Comparison of ENCODE assay signal across 16 mouse cellular contexts in genomic region chr1:38729977-38730782, GRCm38 (mm10).
DNase-seq lines count a peak whose midpoint lies in the region; ATAC-seq and TF ChIP-seq lines count a peak whose summit lies in the region.
"Had no signal": no experiment of that assay in that cellular context is flagged by ENCODE, and none has a peak within 500 bp of the region (broad histone marks: within the 10 kb centered on the region; RNA-seq: fewer than 3 reads in every experiment).

No protein-coding gene starts in this region.

- intact Hi-C loops in left cerebral cortex, postnatal 25 days (cut with DNase I), result loop anchor here (1.0 to 5.0 kb wide), 4 partner anchors 102 to 398 kb away; no protein-coding TSS in a partner anchor

- peak; percentile 33 for DNase-seq in layer of hippocampus, adult 11-12 months (ENCODE audit: low spot score)
- DNase-seq in layer of hippocampus, postnatal 25 days (ENCODE audit: extremely low spot score in 1 of 2, low spot score in 1 of 2), result no peak
- DNase-seq in left cerebral cortex, postnatal 25 days (ENCODE audit: low spot score in 2 of 2), result peak; percentile 32 to 85
- DNase-seq in adrenal gland, postnatal 25 days, result no peak
- DNase-seq: heart, adult 2 months; lung, postnatal 14 days; thymus, postnatal 25 days had no signal

- H3K36me3 ChIP-seq in forebrain, embryonic 16.5 days (ENCODE audit: control insufficient read depth, insufficient read depth), result no peaks in the 10 kb centered on the region
- H3K36me3 ChIP-seq in hindbrain, embryonic 15.5 days, result no peaks in the 10 kb centered on the region
- no peaks in the 10 kb centered on the region for H3K36me3 ChIP-seq in intestine, postnatal 0 days (ENCODE audit: control insufficient read depth, insufficient read depth)
- H3K36me3 ChIP-seq: embryonic facial prominence, embryonic 10.5 days; midbrain, embryonic 13.5 days; neural tube, embryonic 12.5 days had no signal

- peak overlapping the region; percentile 52 for H3K27ac ChIP-seq in forebrain, embryonic 16.5 days (ENCODE audit: low read length)
- no peak overlapping the region for H3K27ac ChIP-seq in hindbrain, embryonic 15.5 days (replicated peaks)
- no peak overlapping the region for H3K27ac ChIP-seq in intestine, postnatal 0 days (ENCODE audit: low read depth, low read length)
- H3K27ac ChIP-seq: embryonic facial prominence, embryonic 10.5 days; heart, adult 2 months; liver, embryonic 14.5 days; midbrain, embryonic 13.5 days; neural tube, embryonic 12.5 days had no signal

- no peak overlapping the region for H3K4me3 ChIP-seq in forebrain, embryonic 16.5 days (replicated peaks; ENCODE audit: low read length)
- H3K4me3 ChIP-seq in hindbrain, embryonic 15.5 days, result no peak overlapping the region
- no peak overlapping the region for H3K4me3 ChIP-seq in intestine, postnatal 0 days (ENCODE audit: low read depth, low read length)
- H3K4me3 ChIP-seq: embryonic facial prominence, embryonic 10.5 days; heart, adult 2 months; midbrain, embryonic 13.5 days; neural tube, embryonic 12.5 days had no signal

- TF ChIP-seq CTCF in intestine, postnatal 0 days (IDR thresholded peaks at IDR 0.05; ENCODE audit: low read depth), result no peak

- no peaks in the 10 kb centered on the region for H3K9me3 ChIP-seq in forebrain, embryonic 16.5 days (ENCODE audit: control insufficient read depth, low read length)
- no peaks in the 10 kb centered on the region for H3K9me3 ChIP-seq in hindbrain, embryonic 15.5 days
- H3K9me3 ChIP-seq in intestine, postnatal 0 days (ENCODE audit: control insufficient read depth), result no peaks in the 10 kb centered on the region
- H3K9me3 ChIP-seq: embryonic facial prominence, embryonic 10.5 days; midbrain, embryonic 13.5 days; neural tube, embryonic 12.5 days had no signal

- no peak overlapping the region for H3K9ac ChIP-seq in forebrain, embryonic 16.5 days (replicated peaks; ENCODE audit: low read depth, low read length)
- no peak overlapping the region for H3K9ac ChIP-seq in hindbrain, embryonic 15.5 days
- H3K9ac ChIP-seq in intestine, postnatal 0 days (ENCODE audit: low read depth, low read length), result no peak overlapping the region
- H3K9ac ChIP-seq: liver, embryonic 14.5 days; midbrain, embryonic 13.5 days; neural tube, embryonic 12.5 days had no signal

- WGBS in forebrain, embryonic 16.5 days, result 65% methylated on average over 10 of the region's 10 CpGs
- WGBS in hindbrain, embryonic 15.5 days, result 69% methylated on average over 10 of the region's 10 CpGs
- WGBS in intestine, postnatal 0 days, result 88% methylated on average over 10 of the region's 10 CpGs

- H3K4me2 ChIP-seq in forebrain, embryonic 16.5 days (ENCODE audit: low read length), result no peak overlapping the region
- no peak overlapping the region for H3K4me2 ChIP-seq in hindbrain, embryonic 15.5 days
- H3K4me2 ChIP-seq in intestine, postnatal 0 days (replicated peaks; ENCODE audit: low read depth), result no peak overlapping the region
- H3K4me2 ChIP-seq: midbrain, embryonic 13.5 days; neural tube, embryonic 12.5 days had no signal

- no peaks in the 10 kb centered on the region for H3K27me3 ChIP-seq in forebrain, embryonic 16.5 days (replicated peaks; ENCODE audit: control insufficient read depth, insufficient read depth, low read length)
- H3K27me3 ChIP-seq in hindbrain, embryonic 15.5 days, result no peaks in the 10 kb centered on the region
- no peaks in the 10 kb centered on the region for H3K27me3 ChIP-seq in intestine, postnatal 0 days (replicated peaks; ENCODE audit: control insufficient read depth, insufficient read depth, low read length)
- H3K27me3 ChIP-seq: midbrain, embryonic 13.5 days; neural tube, embryonic 12.5 days had no signal

- ATAC-seq in forebrain, embryonic 16.5 days, result peak; percentile 61
- ATAC-seq in hindbrain, embryonic 15.5 days (ENCODE audit: low FRiP score, low read depth), result peak; percentile 68; the same call in 1 of the 2 replicates
- no peak for ATAC-seq in intestine, postnatal 0 days
- ATAC-seq: activated CD4-positive, CD25-positive, alpha-beta regulatory T cell, adult 4 months; CD4-positive, CD25-positive, alpha-beta regulatory T cell, adult 4 months; midbrain, embryonic 13.5 days had no signal

- peaks cover 18% of the 10 kb centered on the region for H3K4me1 ChIP-seq in forebrain, embryonic 16.5 days (replicated peaks; ENCODE audit: control insufficient read depth, insufficient read depth, low read length)
- peaks cover 7% of the 10 kb centered on the region for H3K4me1 ChIP-seq in hindbrain, embryonic 15.5 days (replicated peaks)
- H3K4me1 ChIP-seq in intestine, postnatal 0 days (replicated peaks; ENCODE audit: control insufficient read depth, insufficient read depth, low read length), result no peaks in the 10 kb centered on the region
- H3K4me1 ChIP-seq: neural tube, embryonic 12.5 days had no signal

Comparison
In these comparisons a context has a peak if more than half of its experiments do, and no peak if none do; other contexts are left out.
1. DNase-seq: peak in layer of hippocampus, adult 11-12 months (single experiment) and left cerebral cortex, postnatal 25 days (2 of 2); none in layer of hippocampus, postnatal 25 days (0 of 2) and adrenal gland, postnatal 25 days (single experiment).